29 mouse cellular contexts compared by ENCODE assay signal in the genomic region with DNA sequence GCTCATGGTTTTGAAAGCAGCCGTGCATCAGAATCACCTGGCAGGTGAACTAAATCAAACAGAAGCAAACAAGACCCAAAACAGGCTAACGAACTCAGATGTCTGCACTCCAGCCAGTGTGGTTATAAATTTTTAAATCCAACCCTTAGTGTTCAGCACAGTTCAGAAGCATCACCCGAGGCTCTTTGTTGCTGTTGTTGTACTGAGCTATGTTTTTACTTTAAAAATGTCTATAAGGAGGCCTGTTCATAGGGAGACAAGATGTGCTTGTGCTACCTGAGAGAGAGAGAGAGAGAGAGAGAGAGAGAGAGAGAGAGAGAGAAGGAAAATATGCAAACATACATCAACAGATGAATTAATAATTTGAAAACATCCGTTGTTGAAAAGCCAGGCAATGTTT.
DNase-seq lines count a peak whose midpoint lies in the region; ATAC-seq and TF ChIP-seq lines count a peak whose summit lies in the region.
"Had no signal": no experiment of that assay in that cellular context is flagged by ENCODE, and none has a peak within 500 bp of the region (broad histone marks: within the 10 kb centered on the region; RNA-seq: fewer than 3 reads in every experiment).

No protein-coding gene starts in this region.

- H3K4me3 ChIP-seq in hindbrain, embryonic 15.5 days, result no peak overlapping the region
- no peak overlapping the region for H3K4me3 ChIP-seq in hindbrain, embryonic 10.5 days
- no peak overlapping the region for H3K4me3 ChIP-seq in midbrain, embryonic 14.5 days (replicated peaks; ENCODE audit: low read depth, low read length)
- H3K4me3 ChIP-seq in midbrain, embryonic 16.5 days (ENCODE audit: low read depth, low read length), result no peak overlapping the region
- H3K4me3 ChIP-seq in intestine, embryonic 16.5 days (ENCODE audit: low read length), result no peak overlapping the region
- H3K4me3 ChIP-seq: embryonic facial prominence, embryonic 13.5 days; embryonic facial prominence, embryonic 15.5 days; erythroblast, embryonic 14.5 days; forebrain, embryonic 10.5 days; forebrain, embryonic 12.5 days had no signal

- H3K36me3 ChIP-seq in hindbrain, embryonic 15.5 days, result no peaks in the 10 kb centered on the region
- H3K36me3 ChIP-seq in hindbrain, embryonic 10.5 days, result no peaks in the 10 kb centered on the region
- no peaks in the 10 kb centered on the region for H3K36me3 ChIP-seq in midbrain, embryonic 14.5 days (ENCODE audit: control insufficient read depth, insufficient read depth, low read length)
- H3K36me3 ChIP-seq in midbrain, embryonic 16.5 days (ENCODE audit: control insufficient read depth, insufficient read depth, low read length), result no peaks in the 10 kb centered on the region
- H3K36me3 ChIP-seq in intestine, embryonic 16.5 days (ENCODE audit: control insufficient read depth, insufficient read depth, low read length), result no peaks in the 10 kb centered on the region
- H3K36me3 ChIP-seq: embryonic facial prominence, embryonic 13.5 days; embryonic facial prominence, embryonic 15.5 days; forebrain, embryonic 10.5 days; forebrain, embryonic 12.5 days; G1E had no signal

- no peaks in the 10 kb centered on the region for H3K9me3 ChIP-seq in hindbrain, embryonic 15.5 days
- H3K9me3 ChIP-seq in hindbrain, embryonic 10.5 days, result no peaks in the 10 kb centered on the region
- H3K9me3 ChIP-seq in midbrain, embryonic 14.5 days (ENCODE audit: control insufficient read depth, low read length), result no peaks in the 10 kb centered on the region
- no peaks in the 10 kb centered on the region for H3K9me3 ChIP-seq in midbrain, embryonic 16.5 days (replicated peaks; ENCODE audit: control insufficient read depth, low read length, poor library complexity, severe bottlenecking)
- H3K9me3 ChIP-seq in intestine, embryonic 16.5 days (ENCODE audit: control insufficient read depth, low read length), result no peaks in the 10 kb centered on the region
- H3K9me3 ChIP-seq: embryonic facial prominence, embryonic 13.5 days; embryonic facial prominence, embryonic 15.5 days; forebrain, embryonic 10.5 days; forebrain, embryonic 12.5 days had no signal

- TF ChIP-seq CTCF in brain, embryonic 14.5 days (IDR thresholded peaks at IDR 0.05; ENCODE audit: borderline replicate concordance, extremely low read depth, insufficient read depth, insufficient read length), result no peak

- no peak for DNase-seq in hindbrain, embryonic 10.5 days (ENCODE audit: low spot score)
- peak; percentile 38 for DNase-seq in midbrain, embryonic 14.5 days
- peak; percentile 21 for DNase-seq in brain, embryonic 14.5 days (ENCODE audit: low read depth)
- DNase-seq: adrenal gland, adult 8-10 months; adrenal gland, postnatal 14 days; adrenal gland, postnatal 36 days; B cell, adult 2 months; cerebellum, adult 11 months; cerebellum, adult 18-20 months; cerebellum, adult 8-10 months; cerebellum, adult 9-11 months; cerebellum, postnatal 14 days; cerebellum, postnatal 36 days; embryo, embryonic 11 days had no signal

- peaks cover 11% of the 10 kb centered on the region for H3K4me1 ChIP-seq in hindbrain, embryonic 15.5 days (replicated peaks)
- H3K4me1 ChIP-seq in hindbrain, embryonic 10.5 days (replicated peaks), result peaks cover 8% of the 10 kb centered on the region; the same call in 1 of the 2 replicates
- no peaks in the 10 kb centered on the region for H3K4me1 ChIP-seq in midbrain, embryonic 14.5 days (ENCODE audit: control insufficient read depth, insufficient read depth, low read length)
- peaks cover 11% of the 10 kb centered on the region for H3K4me1 ChIP-seq in midbrain, embryonic 16.5 days (ENCODE audit: control insufficient read depth, insufficient read depth, low read length)
- no peaks in the 10 kb centered on the region for H3K4me1 ChIP-seq in intestine, embryonic 16.5 days (ENCODE audit: control insufficient read depth, insufficient read depth, low read length)
- H3K4me1 ChIP-seq: embryonic facial prominence, embryonic 13.5 days; embryonic facial prominence, embryonic 15.5 days had no signal

- H3K4me2 ChIP-seq in hindbrain, embryonic 15.5 days, result no peak overlapping the region
- no peak overlapping the region for H3K4me2 ChIP-seq in midbrain, embryonic 14.5 days (ENCODE audit: low read length)
- H3K4me2 ChIP-seq in midbrain, embryonic 16.5 days (ENCODE audit: low read length), result no peak overlapping the region
- H3K4me2 ChIP-seq in intestine, embryonic 16.5 days (ENCODE audit: low read depth, low read length), result no peak overlapping the region
- H3K4me2 ChIP-seq: embryonic facial prominence, embryonic 13.5 days; embryonic facial prominence, embryonic 15.5 days; forebrain, embryonic 12.5 days had no signal

- no peak for ATAC-seq in hindbrain, embryonic 15.5 days (ENCODE audit: low FRiP score, low read depth)
- no peak for ATAC-seq in midbrain, embryonic 14.5 days (ENCODE audit: low FRiP score, low TSS enrichment)
- no peak for ATAC-seq in midbrain, embryonic 16.5 days
- no peak for ATAC-seq in intestine, embryonic 16.5 days
- ATAC-seq: activated CD4-positive, CD25-positive, alpha-beta regulatory T cell, adult 4 months; CD4-positive, CD25-positive, alpha-beta regulatory T cell, adult 4 months; forebrain, embryonic 14.5 days; forebrain, embryonic 16.5 days; Patski had no signal

- 0 out of 2 replicates have a peak overlapping the region, but pooled peaks have one; percentile 25 for H3K27ac ChIP-seq in hindbrain, embryonic 15.5 days (replicated peaks)
- no peak overlapping the region for H3K27ac ChIP-seq in hindbrain, embryonic 10.5 days
- H3K27ac ChIP-seq in midbrain, embryonic 14.5 days (replicated peaks; ENCODE audit: low read depth, low read length), result no peak overlapping the region
- H3K27ac ChIP-seq in midbrain, embryonic 16.5 days (ENCODE audit: low read length), result no peak overlapping the region; the same call in 1 of the 2 replicates
- H3K27ac ChIP-seq in intestine, embryonic 16.5 days (ENCODE audit: low read length), result no peak overlapping the region
- H3K27ac ChIP-seq: embryonic facial prominence, embryonic 13.5 days; embryonic facial prominence, embryonic 15.5 days; forebrain, embryonic 10.5 days; forebrain, embryonic 12.5 days had no signal

- H3K27me3 ChIP-seq in hindbrain, embryonic 15.5 days, result no peaks in the 10 kb centered on the region
- H3K27me3 ChIP-seq in hindbrain, embryonic 10.5 days (ENCODE audit: insufficient read depth, poor library complexity, severe bottlenecking), result no peaks in the 10 kb centered on the region
- no peaks in the 10 kb centered on the region for H3K27me3 ChIP-seq in midbrain, embryonic 14.5 days (ENCODE audit: control insufficient read depth, insufficient read depth, low read length)
- H3K27me3 ChIP-seq in midbrain, embryonic 16.5 days (ENCODE audit: control insufficient read depth, insufficient read depth, low read depth, low read length), result no peaks in the 10 kb centered on the region
- no peaks in the 10 kb centered on the region for H3K27me3 ChIP-seq in intestine, embryonic 16.5 days (replicated peaks; ENCODE audit: control insufficient read depth, insufficient read depth, low read length)
- H3K27me3 ChIP-seq: CH12.LX; embryonic facial prominence, embryonic 13.5 days; embryonic facial prominence, embryonic 15.5 days; forebrain, embryonic 12.5 days; Patski had no signal

- TF ChIP-seq POLR2A in brain, embryonic 14.5 days (IDR thresholded peaks at IDR 0.05; ENCODE audit: borderline replicate concordance, extremely low read depth, insufficient read depth, insufficient read length, poor library complexity, severe bottlenecking), result no peak

- WGBS in hindbrain, embryonic 15.5 days, result 58% methylated on average over 4 of the region's 4 CpGs
- 82% methylated on average over 4 of the region's 4 CpGs for WGBS in hindbrain, embryonic 10.5 days
- 53% methylated on average over 4 of the region's 4 CpGs for WGBS in midbrain, embryonic 14.5 days
- WGBS in midbrain, embryonic 16.5 days, result 59% methylated on average over 4 of the region's 4 CpGs
- 63% methylated on average over 4 of the region's 4 CpGs for WGBS in intestine, embryonic 16.5 days

- H3K9ac ChIP-seq in hindbrain, embryonic 15.5 days, result no peak overlapping the region
- H3K9ac ChIP-seq in midbrain, embryonic 14.5 days (replicated peaks; ENCODE audit: low read length), result no peak overlapping the region
- no peak overlapping the region for H3K9ac ChIP-seq in midbrain, embryonic 16.5 days (ENCODE audit: low read depth, low read length)
- H3K9ac ChIP-seq in intestine, embryonic 16.5 days (ENCODE audit: low read depth, low read length), result no peak overlapping the region
- H3K9ac ChIP-seq: embryonic facial prominence, embryonic 13.5 days; embryonic facial prominence, embryonic 15.5 days; forebrain, embryonic 12.5 days had no signal
